Mouse (Mus musculus) kidney, postnatal 4 days (tissue): ENCODE results near the gene Armc2.
A peak's percentile ranks its signal among the peaks of the same experiment; 100 is the strongest.

ENCODE experiments used
- DNase-seq, 2 experiments: peaks; one replicate each; pipeline ENCODE4 v3.0.0; 2021; ENCODE audit warnings: mixed read lengths in 2 of 2

Gene Armc2

DNA sequence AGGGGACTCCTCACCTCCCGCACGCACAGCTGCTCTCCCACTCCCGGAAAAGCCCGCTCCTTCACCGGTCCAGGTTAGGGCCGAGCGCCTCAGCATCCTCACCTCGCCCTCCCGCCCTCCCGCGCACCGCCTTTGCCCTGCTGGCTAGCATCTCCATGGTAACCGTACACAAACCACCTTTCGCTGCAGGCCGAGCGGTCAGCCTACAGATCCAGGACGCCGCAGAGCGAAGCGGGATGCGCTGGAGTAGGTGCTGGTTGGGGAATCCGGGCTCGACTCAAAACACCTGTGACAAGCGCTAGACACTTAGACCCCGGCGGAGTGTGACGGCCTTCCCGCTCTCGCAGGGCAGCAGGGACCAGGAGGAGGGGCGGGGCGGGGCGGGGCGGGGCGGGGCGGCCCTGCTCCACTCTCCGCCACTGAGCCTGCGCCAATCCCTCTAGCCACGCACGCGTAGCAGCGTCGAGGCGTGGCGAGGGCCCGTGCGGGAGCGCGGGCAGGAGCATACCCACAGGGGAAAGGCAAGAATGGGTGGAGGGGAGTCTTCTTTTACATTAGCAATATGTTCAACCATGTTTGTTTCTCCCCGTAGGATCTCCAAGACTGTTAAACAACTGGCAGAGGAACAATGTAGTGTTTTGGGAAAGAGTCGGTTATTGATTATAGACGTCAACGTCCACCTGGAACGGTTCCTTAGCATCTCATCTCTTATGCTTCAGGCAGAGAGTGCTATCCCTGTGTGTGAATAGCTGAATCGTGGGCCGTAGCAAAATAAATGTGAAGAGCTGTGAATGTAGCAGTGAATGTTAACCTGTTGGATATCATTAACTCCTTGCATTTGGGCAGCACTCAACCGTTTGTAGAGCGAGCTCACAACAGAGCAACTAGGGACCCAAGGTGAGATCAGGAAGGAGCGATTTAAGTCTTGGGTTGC, at the start of gene Armc2:
TSS of gene Armc2 (minus strand) at position 427 of the 934 bp plus-strand sequence.
- peak; percentile 77 to 83 for DNase-seq

DNA sequence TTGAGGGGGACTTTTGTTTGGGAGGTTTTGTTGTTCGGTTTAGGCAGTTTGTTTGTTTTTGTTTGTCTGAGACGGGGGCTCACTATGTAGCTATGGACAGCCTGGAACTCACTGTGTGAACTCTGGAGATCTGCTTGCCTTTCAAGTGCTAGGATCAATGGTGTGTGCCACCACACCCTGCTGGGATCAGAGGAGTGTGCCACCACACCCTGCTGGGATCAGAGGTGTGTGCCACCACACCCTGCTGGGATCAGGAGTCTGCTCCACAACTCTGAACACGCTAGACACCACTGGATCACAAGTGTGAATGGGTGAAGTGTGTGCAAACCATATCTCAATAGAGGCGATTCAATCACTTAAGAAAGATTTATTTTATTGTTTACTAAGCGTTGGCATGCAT, 46.2 kb upstream of the Armc2 start:
- no peak for DNase-seq

DNA sequence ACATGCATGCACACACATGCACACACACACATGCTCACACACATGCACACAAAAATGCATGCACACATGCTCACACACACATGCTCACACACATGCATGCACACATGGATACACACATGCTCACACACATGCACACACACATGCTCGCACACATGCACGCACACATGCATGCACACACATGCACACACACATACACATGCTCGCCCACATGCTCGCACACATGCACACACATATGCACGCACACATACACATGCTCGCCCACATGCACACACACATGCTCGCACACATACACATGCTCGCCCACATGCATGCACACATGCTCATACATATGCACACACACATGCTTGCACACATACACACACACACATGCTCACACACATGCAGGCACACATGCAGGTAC, 41.3 kb upstream of the Armc2 start:
- no peak for DNase-seq

DNA sequence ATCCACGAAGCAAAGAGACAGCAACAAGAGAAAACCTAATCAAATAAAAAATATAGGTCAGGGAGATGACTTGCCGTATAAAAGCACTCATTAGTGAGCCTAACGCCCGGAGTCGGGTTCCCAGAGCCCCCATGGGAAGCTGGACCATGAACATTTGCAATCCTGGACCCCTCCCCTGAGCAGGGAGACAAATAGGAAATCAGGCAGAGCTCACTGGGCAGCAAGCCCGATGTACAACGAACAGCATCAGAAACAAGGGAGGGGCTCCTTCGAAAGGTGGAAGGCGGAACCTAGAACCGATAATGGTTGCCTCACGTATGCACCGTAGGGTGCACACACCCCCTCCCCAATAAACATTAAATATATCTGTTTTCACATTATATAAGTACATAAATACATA, 39.5 kb upstream of the Armc2 start:
- DNase-seq = no peak

DNA sequence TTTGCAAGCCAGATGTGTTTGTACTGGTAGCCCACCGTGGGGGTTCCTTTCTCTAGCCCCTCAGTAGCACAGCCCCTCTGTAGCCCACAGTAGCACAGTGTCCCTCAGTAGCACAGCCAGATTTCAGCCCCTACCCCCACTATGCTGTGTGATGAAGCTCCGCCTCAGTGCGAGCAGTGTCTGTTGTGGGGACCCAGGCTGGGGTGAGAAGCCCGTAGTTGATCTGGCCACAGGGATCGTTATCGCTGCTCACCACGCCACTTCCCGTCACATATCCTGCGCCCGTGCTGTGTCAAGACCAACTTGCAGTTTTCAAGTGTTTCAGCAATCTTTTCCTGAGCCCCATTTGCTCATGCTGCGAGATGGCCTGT, 39.0 kb upstream of the Armc2 start:
- DNase-seq = peak; percentile 29 to 40

DNA sequence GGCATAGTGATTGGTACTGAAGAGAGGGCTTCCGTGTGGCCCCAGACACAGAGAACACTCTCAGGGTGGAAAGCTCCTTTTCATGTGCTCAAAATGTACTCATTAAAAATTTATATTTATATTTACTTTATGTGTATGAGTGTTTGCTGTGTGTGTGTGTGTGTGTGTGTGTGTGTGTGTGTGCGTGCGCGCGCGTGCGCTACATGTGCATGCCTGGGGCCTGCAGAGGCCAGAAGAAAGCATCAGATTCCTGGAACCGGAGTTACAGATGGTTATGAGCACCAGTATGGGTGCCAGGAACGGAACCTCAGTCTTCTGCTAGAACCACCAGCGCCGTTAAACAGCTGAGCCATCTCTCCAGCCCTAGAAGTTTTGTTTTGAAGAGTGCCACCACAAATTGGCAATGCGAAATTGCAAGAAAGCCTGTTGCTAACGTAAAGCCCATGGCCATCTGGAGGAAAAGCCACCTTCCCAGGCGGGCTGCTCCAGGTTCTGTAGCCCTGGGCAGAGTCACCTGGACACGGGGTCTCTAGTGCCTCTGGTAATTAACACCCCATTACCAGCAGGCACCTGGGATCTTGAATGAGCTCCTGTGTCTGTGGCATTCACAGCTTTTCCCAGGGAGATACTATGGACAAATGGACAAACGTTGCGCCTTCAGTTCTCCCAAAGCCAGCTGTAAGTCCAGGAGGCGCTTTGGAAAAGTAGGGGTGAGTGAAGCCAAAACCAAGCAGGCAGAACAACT, 38.4 kb upstream of the Armc2 start:
- DNase-seq = no peak

DNA sequence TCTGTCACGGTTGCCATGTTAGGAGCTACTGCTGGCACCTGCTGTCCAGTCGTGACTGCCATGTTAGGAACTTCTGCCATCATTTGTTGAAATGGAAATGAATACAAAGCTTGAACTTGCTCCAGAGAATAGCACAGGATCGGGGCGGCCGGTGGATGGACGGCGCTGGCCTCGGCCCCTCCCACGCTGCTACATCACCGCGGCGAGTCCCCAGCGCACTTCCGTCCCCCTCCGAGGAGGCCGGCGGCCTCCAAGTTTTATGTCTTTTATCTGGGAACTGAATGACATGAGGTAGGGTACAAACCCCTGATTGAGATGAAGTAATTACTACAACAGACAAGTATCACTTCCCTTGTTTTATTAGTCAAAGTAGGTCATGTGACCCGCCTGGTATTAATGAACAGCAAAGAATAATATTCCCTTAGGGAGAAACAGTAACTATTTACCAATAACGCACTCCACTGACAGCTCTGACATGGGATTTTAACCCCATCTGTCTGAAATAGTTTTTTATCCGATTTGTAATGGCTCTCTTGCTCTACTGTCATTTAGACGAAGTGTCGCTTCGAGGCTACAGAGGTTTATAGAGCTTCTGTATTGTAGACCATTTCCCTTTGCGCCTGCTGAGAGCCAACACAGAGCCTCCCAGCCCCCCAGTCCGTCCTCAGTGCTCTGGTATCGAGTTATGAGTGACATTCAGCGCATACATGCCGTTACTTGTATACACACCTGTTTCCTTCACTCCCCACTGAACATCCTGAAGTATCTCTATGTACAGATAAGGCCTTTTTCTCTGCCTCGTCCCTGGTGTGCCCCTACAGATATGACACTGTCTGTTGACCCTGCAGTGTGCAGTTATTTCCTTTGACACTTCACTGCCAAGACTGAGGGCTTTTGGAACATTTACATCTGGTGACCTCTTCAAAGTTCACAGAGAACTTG, 37.3 kb upstream of the Armc2 start:
- DNase-seq = no peak

DNA sequence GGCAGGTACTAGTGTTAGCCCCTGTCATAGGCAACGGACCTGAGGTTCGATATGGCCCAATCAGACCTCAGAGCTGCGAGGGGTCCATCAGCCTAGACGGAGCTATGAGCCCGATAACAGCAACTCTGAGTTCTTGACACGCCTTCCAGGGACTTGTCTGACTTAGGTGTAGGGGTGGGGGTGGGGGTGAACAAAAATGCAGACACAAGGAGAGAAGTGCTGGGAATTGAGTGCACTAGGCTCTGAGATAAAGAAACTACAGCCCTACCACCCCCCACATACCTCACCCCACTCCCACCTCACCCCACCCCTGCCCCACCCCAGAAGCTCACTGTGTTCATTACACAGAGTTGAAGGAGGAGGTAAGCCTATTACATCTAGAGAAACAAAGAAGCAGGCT, 32.8 kb upstream of the Armc2 start:
- no peak for DNase-seq

DNA sequence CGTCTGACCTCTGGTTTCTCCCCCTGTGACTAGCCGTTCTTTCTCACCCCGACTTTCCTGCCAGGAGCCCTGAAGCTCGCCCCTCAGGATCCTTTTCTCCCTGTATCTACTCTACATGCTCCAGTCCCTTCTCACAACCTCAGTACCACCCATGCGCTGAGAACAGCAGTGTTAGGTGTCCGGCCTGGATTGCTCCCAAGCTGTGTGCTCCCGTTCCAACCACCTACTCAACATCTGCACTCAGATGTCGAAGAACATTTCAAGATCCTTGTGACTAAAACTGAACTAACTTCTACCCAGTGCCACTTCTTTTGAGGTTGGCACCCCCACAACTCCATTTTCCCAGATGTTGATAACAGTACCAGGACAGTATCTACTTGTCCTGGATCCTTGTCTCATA, 30.4 kb upstream of the Armc2 start:
- DNase-seq = no peak

DNA sequence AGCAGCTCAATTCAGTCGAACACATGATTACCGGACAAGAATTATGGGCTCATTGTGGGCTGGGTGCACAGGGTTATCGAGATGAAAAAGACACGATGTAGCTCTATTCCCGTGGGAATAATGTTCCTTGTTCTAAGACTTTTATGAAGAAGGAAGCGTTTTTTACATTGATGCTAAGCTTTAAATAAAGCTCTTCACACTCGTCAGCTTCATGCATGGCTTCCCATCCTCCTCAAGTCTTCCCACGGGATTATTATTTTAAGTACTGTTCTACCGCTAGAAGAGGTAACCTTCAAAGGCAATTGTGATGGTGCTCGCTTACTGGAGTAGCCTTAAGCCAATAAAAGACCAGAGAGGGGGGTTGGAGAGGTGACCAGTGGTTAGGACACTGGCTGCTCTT, 26.3 kb upstream of the Armc2 start:
- DNase-seq = no peak

DNA sequence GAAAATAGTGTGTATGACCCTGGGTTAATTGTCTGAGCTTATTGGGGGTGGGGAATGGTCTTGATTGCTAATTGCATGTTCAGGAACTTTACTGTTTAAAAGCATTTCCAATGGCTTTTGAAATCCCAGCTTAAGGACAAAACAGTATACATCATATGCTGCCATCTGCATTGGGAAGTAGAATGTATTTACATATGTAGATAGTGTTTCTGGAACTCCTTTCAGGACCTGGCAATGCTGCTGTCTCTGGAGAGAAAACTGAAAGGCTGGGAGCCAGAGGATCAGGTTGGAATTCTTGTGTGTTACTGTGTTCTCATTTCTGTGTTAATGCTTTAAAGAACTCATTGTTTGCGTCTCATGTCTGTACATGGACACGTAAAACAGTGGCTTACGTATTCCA, 25.1 kb upstream of the Armc2 start:
- DNase-seq = no peak

DNA sequence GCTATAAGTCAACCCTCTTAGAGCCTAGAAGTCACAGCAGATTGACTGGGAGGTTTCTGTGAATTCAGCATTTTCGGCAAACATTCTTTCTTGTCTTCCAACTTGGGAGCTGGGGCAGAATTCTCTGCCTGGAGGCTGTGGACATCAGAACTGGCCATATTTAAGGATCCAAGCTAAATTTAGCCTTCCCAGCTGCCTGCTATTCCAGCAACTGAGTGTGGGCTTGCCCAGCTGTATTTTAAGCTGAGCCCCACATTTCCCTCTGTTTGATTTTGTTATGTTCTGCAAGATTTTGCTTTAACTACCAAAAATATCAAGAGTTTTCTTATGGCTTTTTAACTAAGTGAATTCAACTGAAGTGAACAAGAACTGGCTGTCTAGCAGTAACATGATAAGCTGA, 24.6 kb upstream of the Armc2 start:
- DNase-seq = no peak

DNA sequence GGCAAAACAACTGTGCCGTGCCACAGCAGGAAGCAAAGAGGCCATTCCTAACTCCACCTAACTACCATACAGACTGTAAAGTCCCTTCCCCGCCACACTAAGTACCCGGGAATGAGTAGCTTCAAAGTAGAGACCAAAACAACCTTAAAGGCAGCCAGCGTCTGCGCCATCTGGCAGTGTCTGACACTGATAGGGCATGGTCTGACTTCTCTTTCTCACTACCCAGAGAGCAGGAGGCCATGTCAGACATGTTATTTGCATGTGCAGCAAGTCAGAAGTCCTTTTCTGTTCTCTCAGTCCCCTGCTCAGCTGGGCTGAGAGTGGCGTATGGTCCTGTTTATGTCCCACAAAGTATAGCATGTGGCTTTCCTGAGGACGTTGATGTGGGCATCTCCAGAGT, 23.8 kb upstream of the Armc2 start:
- DNase-seq = no peak

DNA sequence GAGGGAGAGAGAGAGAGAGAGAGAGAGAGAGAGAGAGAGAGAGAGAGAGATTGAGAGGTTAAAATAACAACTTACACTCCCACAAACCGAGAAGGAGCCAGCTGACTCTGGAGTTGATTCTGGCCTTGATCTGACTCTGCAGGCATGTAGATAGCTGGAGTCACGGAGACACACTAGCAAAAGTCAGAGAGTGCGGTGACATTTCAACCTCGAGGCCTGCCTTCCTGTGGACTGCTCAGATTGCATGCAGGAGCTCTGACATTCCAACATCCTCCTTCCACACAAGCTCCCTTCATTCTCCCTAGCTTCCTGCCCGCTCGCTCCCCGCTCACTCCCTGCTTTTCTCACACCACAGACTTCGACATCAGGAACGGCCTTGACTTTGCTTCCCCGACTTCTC, 20.3 kb upstream of the Armc2 start:
- DNase-seq = peak; percentile 42 to 55

DNA sequence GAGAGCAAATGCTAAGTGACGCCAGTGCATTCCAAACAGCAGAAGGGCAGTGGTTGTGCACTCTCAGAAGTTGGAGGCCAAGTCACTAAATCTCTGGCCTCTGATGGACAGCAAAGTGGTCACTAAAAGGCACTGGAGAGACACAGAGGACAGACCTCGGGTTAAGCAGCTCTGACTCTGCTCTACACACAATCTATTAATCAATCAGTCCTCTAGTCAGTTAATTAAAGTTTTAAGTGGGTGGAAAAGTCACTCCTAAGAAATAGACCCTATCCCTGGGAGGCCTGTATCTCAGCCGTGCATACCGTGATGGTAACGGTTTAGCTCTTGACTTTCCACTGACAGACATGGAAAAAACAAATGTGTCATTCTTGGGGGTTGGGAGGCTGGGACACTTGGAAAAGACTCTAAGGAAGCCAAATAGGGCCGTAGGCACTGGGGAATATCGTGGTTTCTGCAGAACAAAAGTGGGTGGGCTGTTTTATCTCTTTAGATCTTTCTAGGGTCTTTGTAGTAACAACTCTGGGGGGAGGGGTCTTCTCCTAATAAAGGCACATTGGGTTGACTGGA, 19.1 kb upstream of the Armc2 start:
- DNase-seq = no peak

DNA sequence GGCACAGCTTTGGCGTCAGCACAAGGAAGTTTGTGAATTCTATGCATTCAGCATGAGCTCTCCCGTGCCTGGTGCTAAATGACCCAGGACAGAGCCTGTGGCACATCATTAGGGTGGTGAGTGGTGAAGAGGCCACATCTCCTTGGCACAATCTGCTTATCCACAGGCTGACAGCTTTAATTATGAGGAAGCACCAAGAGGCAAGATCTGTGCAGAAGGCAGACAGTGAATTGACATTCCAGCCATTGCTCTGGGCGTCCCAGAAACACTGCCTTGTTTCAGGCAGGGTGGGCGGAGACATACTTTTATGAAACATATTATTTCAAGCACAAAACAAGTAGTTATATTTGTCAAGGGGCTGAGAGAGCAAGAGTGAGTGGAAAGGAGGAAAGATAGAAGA, 18.6 kb upstream of the Armc2 start:
- no peak for DNase-seq

DNA sequence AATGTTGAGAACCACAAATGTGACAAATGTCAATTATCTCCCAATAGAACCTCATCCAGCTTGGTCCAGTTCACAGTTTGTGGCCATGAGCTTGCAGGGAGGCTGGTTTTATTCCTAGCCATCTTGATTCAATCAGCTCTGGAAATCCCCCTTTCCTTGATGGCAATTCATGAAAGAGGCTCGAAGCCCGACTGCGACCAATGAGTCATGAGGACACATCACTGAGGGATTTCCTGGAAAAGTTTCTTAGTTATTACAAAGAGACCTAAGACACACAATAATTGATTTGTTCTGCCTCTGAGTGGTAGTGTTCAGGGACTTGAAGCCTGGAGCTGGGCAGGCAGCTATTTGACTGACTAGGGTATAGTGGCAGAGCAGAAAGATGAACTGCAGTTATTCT, 15.3 kb upstream of the Armc2 start:
- DNase-seq = no peak

DNA sequence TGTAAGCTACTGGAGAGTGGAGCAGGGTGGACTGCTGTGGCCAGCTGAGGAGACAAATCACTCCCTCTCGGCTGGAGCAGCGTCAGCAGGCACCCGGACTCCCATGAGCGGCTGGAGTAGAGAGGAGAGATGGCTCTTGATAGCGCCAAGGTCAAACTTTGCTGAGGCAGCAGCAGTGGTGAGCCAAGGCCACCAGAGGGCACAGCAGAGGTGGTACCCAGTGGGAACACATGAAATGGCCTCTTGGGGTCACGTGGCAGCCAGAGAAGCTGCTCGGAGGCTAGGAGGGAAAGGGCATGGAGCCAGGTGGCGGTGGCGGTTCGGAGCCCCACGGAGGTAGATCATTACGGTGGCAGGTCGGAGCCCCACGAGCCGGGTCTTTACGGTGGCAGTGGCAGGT, 12.8 kb upstream of the Armc2 start:
- peak; percentile 88 to 92 for DNase-seq

DNA sequence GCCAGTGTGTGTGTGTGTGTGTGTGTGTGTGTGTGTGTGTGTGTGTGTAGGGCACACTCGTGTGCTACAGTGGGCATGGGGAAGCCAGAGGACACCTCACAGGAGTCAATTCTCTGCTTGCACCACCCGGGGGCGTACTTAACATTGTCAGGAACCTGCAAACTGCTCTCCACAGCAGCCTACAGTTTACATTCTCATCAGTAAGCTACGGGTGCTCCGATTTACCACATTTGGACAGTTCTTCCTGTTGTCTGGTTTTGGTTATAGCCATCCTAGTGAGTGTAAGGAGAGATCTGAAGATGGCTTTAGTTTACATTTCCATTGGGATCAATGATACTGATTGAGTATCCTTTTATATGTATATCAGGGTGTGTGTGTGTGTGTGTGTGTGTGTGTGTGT, 11.3 kb upstream of the Armc2 start:
- DNase-seq = no peak

DNA sequence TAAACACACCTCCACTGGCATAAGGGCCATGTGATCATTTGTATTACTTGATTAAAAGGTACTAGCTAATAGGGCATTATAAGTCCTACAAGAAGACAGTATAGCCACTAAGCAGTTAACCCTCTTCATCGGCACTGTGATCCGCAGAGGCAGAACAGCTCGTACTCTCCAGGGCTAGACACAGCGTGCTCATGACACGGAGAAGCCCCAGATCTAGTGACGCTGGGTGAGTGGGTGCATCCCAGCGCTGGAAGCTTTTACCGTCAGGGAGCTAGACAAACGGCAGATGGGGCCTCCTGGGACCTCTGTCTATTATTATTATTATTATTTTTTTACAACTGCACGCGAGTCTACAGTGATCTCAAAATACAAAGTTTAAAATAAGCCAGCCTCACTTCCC, 9.1 kb upstream of the Armc2 start:
- no peak for DNase-seq

DNA sequence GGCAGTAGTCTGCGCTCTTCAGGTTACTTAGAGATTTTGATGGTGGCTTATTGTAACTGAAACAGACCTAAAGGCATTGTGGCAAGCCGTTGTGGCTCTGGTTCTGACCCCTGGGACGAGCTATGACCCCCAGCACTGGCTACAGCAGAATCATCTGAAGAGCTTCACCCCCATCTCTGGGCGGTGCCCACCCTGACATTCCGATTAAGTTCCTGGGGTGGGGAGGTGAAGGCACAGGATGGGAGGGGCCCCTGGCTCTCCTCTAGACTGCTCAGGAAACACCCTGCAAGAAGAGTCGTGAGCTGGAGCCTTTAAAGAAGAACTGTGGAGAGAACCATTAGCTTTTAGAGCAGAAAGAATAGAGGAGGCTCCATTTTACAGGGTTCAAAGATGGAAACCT, 6.2 kb upstream of the Armc2 start:
- no peak for DNase-seq

DNA sequence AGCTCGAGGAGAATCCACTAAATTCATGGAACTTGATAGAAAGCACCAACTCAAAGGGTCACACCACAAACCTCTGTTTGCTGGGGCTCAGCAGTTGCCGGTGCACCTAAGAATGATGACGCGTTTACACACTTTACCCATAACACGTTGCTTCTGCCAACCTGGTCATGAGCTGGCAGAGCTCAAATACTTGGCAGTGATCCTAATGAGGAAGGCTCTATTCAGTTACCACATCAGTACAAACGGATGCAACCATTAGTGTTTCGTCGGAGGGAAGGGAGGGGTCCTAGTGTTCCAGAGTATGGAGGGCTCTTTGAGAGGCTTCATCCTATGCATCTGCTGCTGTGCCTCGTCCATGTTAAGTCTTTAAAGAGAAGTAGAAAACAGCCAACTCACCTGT, 3.3 kb upstream of the Armc2 start:
- DNase-seq = no peak

DNA sequence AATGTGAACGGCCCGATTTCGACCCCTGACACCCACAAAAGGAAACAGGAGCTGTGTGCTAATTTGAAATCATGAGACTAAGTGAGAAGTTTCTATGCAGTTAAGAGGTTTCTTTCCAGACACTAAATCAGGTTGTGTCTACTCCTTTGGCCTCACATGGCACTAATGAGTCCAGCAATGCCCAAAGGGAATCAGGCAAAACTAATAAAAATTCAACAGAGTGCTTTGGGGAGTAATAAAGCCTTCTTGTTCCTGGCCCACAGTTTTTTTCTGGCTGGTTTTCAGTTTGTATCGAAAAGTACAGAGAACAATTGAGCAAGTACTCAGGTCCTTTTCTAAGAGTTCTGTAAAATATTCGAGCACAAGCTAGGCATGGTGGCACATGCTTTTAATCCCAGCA, 4.2 kb downstream of the Armc2 start:
- DNase-seq = no peak
